Mouse (Mus musculus): Measurements from ENCODE around the gene Mrpl17. TPM values are rescaled to one million over a fixed set of nuclear protein-coding genes. Genes with fewer than 3 reads are reported as not detected.

Gene Mrpl17
- polyA plus RNA-seq, 1 experiment = 346 TPM

DNA sequence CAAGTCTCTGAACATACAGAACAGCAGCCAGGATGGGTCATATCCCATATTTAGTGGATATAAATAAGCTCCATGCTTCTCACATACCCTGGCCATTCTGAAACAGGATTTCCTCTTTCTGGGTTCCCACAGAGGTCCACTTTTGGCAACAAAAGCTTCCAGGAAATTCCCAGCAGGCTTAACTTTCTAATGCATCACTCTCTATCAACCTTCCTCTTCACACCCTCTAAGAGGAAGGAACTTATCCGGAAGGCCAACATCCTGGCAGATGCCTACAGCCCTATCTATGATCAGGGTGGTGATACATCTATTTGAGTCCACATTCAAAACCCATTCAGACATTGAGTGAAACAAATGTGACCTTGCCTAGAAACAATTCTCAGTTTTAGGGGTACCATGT, 2.5 kb downstream of the Mrpl17 start:
- peaks cover 17% of the 10 kb centered on the region for H3K79me2 ChIP-seq (ENCODE audit: control insufficient read depth, insufficient read depth)
- no peak overlapping the region for H3ac ChIP-seq (ENCODE audit: control insufficient read depth, insufficient read length)
- TF ChIP-seq POLR2AphosphoS2 (IDR thresholded peaks at IDR 0.05; ENCODE audit: insufficient read length, low read depth) (no peak), E2F4 (IDR thresholded peaks at IDR 0.05; ENCODE audit: insufficient read depth) (no peak), TCF3 (IDR thresholded peaks at IDR 0.05; ENCODE audit: insufficient read length, low read depth) (no peak)
- H3K36me3 ChIP-seq (ENCODE audit: control insufficient read depth, insufficient read depth) = peaks cover 12% of the 10 kb centered on the region
- H3K4me3 ChIP-seq = no peak overlapping the region
- no peak overlapping the region for H3K4me2 ChIP-seq (ENCODE audit: low read depth)
- H3K27me3 ChIP-seq (ENCODE audit: control insufficient read depth, insufficient read depth, insufficient read length) = no peaks in the 10 kb centered on the region

DNA sequence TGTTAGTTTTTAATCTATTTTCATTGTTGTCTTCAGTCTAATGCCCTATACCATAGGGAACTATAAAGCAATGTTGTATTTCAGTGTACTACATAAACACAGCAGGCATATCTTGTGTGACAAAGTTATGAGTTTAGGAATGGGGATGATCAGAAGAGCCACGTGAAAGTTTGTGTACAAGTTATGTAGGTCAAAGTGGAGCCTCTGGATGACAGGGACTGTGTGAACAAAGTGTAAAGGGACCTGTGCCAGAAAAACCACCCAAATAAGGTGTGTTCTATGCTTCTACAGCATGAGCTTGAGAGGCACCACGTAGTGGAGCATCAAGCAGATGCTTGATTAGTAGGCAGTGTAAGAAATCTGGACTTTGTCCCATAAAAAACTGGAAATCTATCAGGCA, 4.2 kb downstream of the Mrpl17 start:
- Histone ChIP-seq H3K27me3 (ENCODE audit: control insufficient read depth, insufficient read depth, insufficient read length) (no peaks in the 10 kb centered on the region), H3K4me3 (no peak overlapping the region), H3K79me2 (ENCODE audit: control insufficient read depth, insufficient read depth) (peaks cover 17% of the 10 kb centered on the region), H3K36me3 (ENCODE audit: control insufficient read depth, insufficient read depth) (peaks cover 12% of the 10 kb centered on the region), H3ac (ENCODE audit: control insufficient read depth, insufficient read length) (no peak overlapping the region), H3K4me2 (ENCODE audit: low read depth) (no peak overlapping the region)
- TF ChIP-seq SRF (IDR thresholded peaks at IDR 0.05; ENCODE audit: control insufficient read depth, insufficient read length, low read depth) (no peak), POLR2AphosphoS2 (IDR thresholded peaks at IDR 0.05; ENCODE audit: insufficient read length, low read depth) (peak; percentile 49)

DNA sequence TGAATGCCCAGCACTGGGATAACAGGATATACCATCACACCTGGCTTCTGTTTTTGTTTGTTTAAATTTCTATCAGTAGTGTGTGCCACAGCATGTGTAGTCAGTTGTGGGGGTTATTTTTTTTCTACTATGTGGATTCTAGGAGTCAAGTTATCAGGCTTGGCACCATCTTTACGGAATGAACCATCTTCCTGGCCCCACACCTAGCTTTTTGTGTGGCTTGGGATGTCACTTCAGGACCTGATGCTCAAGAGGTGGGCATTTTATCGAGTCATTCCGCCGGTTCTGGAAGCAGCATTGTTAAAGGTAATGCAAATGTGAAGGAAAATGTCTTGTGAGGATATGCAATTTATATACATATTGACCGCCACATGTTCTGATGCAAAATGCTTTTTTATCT, 4.8 kb downstream of the Mrpl17 start:
- Histone ChIP-seq H3ac (ENCODE audit: control insufficient read depth, insufficient read length) (no peak overlapping the region), H3K36me3 (ENCODE audit: control insufficient read depth, insufficient read depth) (peaks cover 12% of the 10 kb centered on the region), H3K4me2 (ENCODE audit: low read depth) (no peak overlapping the region), H3K79me2 (ENCODE audit: control insufficient read depth, insufficient read depth) (peaks cover 17% of the 10 kb centered on the region), H3K4me3 (no peak overlapping the region), H3K27me3 (ENCODE audit: control insufficient read depth, insufficient read depth, insufficient read length) (no peaks in the 10 kb centered on the region)
- no peak for TF ChIP-seq TCF12 (IDR thresholded peaks at IDR 0.05; ENCODE audit: insufficient read depth, poor library complexity, severe bottlenecking)
- TF ChIP-seq TCF3 (IDR thresholded peaks at IDR 0.05; ENCODE audit: insufficient read length, low read depth) = no peak

DNA sequence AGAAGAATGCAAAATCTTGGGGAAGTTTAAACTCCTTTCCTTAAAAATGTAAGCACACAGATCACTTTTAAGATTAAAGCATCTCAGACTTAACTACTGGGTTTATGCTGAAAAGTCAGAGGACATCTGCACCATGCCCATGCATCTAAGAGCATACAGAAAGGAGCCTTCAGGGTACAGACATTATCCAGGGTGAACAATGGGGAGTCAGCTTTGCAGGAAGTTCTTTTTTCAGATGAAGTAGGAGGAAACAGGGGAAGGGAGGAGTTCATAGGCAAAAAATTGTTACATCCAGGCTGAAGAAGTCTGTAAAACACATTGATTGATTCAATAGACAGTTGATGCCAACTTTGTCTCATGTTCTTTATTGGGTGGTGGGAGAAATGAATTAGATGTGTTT, 7.5 kb downstream of the Mrpl17 start:
- Histone ChIP-seq H3K4me2 (ENCODE audit: low read depth) (no peak overlapping the region), H3K36me3 (ENCODE audit: control insufficient read depth, insufficient read depth) (peaks cover under 1% of the 10 kb centered on the region), H3K4me3 (no peak overlapping the region), H3ac (ENCODE audit: control insufficient read depth, insufficient read length) (no peak overlapping the region), H3K27me3 (ENCODE audit: control insufficient read depth, insufficient read depth, insufficient read length) (no peaks in the 10 kb centered on the region), H3K79me2 (ENCODE audit: control insufficient read depth, insufficient read depth) (no peaks in the 10 kb centered on the region)
- TF ChIP-seq MYOG (IDR thresholded peaks at IDR 0.05; ENCODE audit: control insufficient read depth in 1 of 3, insufficient read depth in 1 of 3, insufficient read length in 2 of 3, low read depth in 2 of 3) (no peak), TCF3 (IDR thresholded peaks at IDR 0.05; ENCODE audit: insufficient read length, low read depth) (no peak), POLR2AphosphoS2 (IDR thresholded peaks at IDR 0.05; ENCODE audit: insufficient read length, low read depth) (no peak), USF1 (IDR thresholded peaks at IDR 0.05; ENCODE audit: low read depth) (no peak), TCF12 (IDR thresholded peaks at IDR 0.05; ENCODE audit: insufficient read depth, poor library complexity, severe bottlenecking) (no peak), MAX (IDR thresholded peaks at IDR 0.05; ENCODE audit: low read depth) (no peak), POLR2A (IDR thresholded peaks at IDR 0.05; ENCODE audit: insufficient read length, low read depth) (no peak), MYOD1 (IDR thresholded peaks at IDR 0.05; ENCODE audit: control insufficient read depth in 1 of 3, insufficient read length in 2 of 3, low read depth in 2 of 3) (no peak), CEBPB (IDR thresholded peaks at IDR 0.05; ENCODE audit: insufficient read depth, poor library complexity, severe bottlenecking) (no peak), E2F4 (IDR thresholded peaks at IDR 0.05; ENCODE audit: insufficient read depth) (no peak), SRF (IDR thresholded peaks at IDR 0.05; ENCODE audit: control insufficient read depth, insufficient read length, low read depth) (no peak), REST (IDR thresholded peaks at IDR 0.05; ENCODE audit: insufficient read depth, insufficient read length) (no peak)

DNA sequence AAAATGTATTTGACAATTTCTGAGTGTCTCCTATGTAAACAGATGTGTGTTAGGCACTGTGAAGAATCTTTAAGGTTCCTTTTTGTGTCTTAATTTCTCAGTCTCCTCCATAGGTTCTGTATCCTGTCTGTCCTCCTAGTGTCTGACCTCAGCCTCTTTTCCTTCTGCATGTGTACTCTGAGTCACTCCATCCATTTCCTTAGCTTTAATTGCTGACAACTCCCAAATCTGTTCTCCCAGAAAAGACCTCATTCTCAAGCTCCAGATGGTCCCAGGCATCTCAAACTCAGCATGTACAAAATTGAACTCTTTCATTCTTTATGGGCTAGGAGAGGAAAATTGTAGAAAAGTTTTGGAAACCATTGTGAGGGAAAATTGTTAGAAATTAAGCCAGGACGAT, 8.1 kb downstream of the Mrpl17 start:
- Histone ChIP-seq H3K36me3 (ENCODE audit: control insufficient read depth, insufficient read depth) (no peaks in the 10 kb centered on the region), H3K79me2 (ENCODE audit: control insufficient read depth, insufficient read depth) (no peaks in the 10 kb centered on the region), H3K4me3 (no peak overlapping the region), H3K27me3 (ENCODE audit: control insufficient read depth, insufficient read depth, insufficient read length) (peaks cover 1% of the 10 kb centered on the region), H3ac (ENCODE audit: control insufficient read depth, insufficient read length) (no peak overlapping the region), H3K4me2 (ENCODE audit: low read depth) (no peak overlapping the region)
- TF ChIP-seq REST (IDR thresholded peaks at IDR 0.05; ENCODE audit: insufficient read depth, insufficient read length) (no peak), USF1 (IDR thresholded peaks at IDR 0.05; ENCODE audit: low read depth) (no peak), MYOG (IDR thresholded peaks at IDR 0.05; ENCODE audit: control insufficient read depth in 1 of 3, insufficient read depth in 1 of 3, insufficient read length in 2 of 3, low read depth in 2 of 3) (no peak), POLR2A (IDR thresholded peaks at IDR 0.05; ENCODE audit: insufficient read length, low read depth) (no peak), SRF (IDR thresholded peaks at IDR 0.05; ENCODE audit: control insufficient read depth, insufficient read length, low read depth) (no peak), CEBPB (IDR thresholded peaks at IDR 0.05; ENCODE audit: insufficient read depth, poor library complexity, severe bottlenecking) (no peak), POLR2AphosphoS2 (IDR thresholded peaks at IDR 0.05; ENCODE audit: insufficient read length, low read depth) (no peak), MAX (IDR thresholded peaks at IDR 0.05; ENCODE audit: low read depth) (no peak), E2F4 (IDR thresholded peaks at IDR 0.05; ENCODE audit: insufficient read depth) (no peak), TCF12 (IDR thresholded peaks at IDR 0.05; ENCODE audit: insufficient read depth, poor library complexity, severe bottlenecking) (no peak), TCF3 (IDR thresholded peaks at IDR 0.05; ENCODE audit: insufficient read length, low read depth) (no peak), MYOD1 (IDR thresholded peaks at IDR 0.05; ENCODE audit: control insufficient read depth in 1 of 3, insufficient read length in 2 of 3, low read depth in 2 of 3) (no peak)

DNA sequence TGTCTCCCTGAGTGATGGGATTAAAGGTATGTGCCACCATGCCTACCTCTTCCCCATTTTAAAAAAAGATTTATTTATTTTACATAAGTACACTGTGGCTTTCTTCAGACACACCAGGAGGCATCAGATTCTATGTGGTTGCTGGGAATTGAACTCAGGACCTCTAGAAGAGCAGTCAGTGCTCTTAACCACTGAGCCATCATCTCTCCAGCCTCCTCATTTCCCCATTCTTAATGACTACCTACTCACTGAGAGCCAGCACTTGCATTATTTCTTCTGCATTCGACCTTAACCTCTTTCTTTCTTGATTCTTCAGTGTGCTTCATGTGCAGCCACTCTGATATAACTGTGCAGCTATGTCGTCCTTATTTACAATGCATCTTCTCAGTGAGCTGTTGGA, 8.6 kb downstream of the Mrpl17 start:
- no peak for TF ChIP-seq MYOG (IDR thresholded peaks at IDR 0.05; ENCODE audit: control insufficient read depth in 1 of 3, insufficient read depth in 1 of 3, insufficient read length in 2 of 3, low read depth in 2 of 3)
- TF ChIP-seq TCF12 (IDR thresholded peaks at IDR 0.05; ENCODE audit: insufficient read depth, poor library complexity, severe bottlenecking) = no peak
- no peak for TF ChIP-seq REST (IDR thresholded peaks at IDR 0.05; ENCODE audit: insufficient read depth, insufficient read length)
- no peak for TF ChIP-seq MYOD1 (IDR thresholded peaks at IDR 0.05; ENCODE audit: control insufficient read depth in 1 of 3, insufficient read length in 2 of 3, low read depth in 2 of 3)
- no peak for TF ChIP-seq TCF3 (IDR thresholded peaks at IDR 0.05; ENCODE audit: insufficient read length, low read depth)
- TF ChIP-seq CEBPB (IDR thresholded peaks at IDR 0.05; ENCODE audit: insufficient read depth, poor library complexity, severe bottlenecking) = no peak
- TF ChIP-seq POLR2AphosphoS2 (IDR thresholded peaks at IDR 0.05; ENCODE audit: insufficient read length, low read depth) = no peak
- TF ChIP-seq USF1 (IDR thresholded peaks at IDR 0.05; ENCODE audit: low read depth) = no peak
- Histone ChIP-seq H3K4me3 (no peak overlapping the region), H3K36me3 (ENCODE audit: control insufficient read depth, insufficient read depth) (no peaks in the 10 kb centered on the region), H3K4me2 (ENCODE audit: low read depth) (no peak overlapping the region), H3K79me2 (ENCODE audit: control insufficient read depth, insufficient read depth) (no peaks in the 10 kb centered on the region), H3ac (ENCODE audit: control insufficient read depth, insufficient read length) (no peak overlapping the region), H3K27me3 (ENCODE audit: control insufficient read depth, insufficient read depth, insufficient read length) (peaks cover 5% of the 10 kb centered on the region)

Data from myocyte (in vitro differentiated cells).